Mouse (Mus musculus) embryonic facial prominence, embryonic 11.5 days (tissue): ENCODE data around the gene Pkn3. TPM values are rescaled to one million over a fixed set of nuclear protein-coding genes. Genes with fewer than 3 reads are reported as not detected.
A peak's percentile ranks its signal among the peaks of the same experiment; 100 is the strongest.
"Not testable (repeated sequence)": the region's sequence is repeated elsewhere in the genome, so short reads cannot be mapped to it uniquely, and the experiment has no call there.

Experiments
- ATAC-seq: fragments of 200-750 bp; cut with Nextera tagmentation; replicated peaks from 2 replicates; pipeline ENCODE4 v1.8.0; 2017; ENCODE audit warnings: low read depth; ENCODE audit not compliant: insufficient number of reproducible peaks, low FRiP score, low TSS enrichment
- DNase-seq: peaks from one replicate; pipeline ENCODE4 v3.0.0-alpha.2; 2015; ENCODE audit warnings: low spot score
- H3K27ac ChIP-seq: fragments of 300-500 bp; sonication (generic); replicated peaks from 2 replicates; pipeline ENCODE4 v1.5.1; 2014; ENCODE audit warnings: mild to moderate bottlenecking, low read depth, low read length, control low read depth
- H3K27me3 ChIP-seq: fragments of 300-500 bp; sonication (generic); 2 replicates; pipeline ENCODE4 v1.6.1; 2014; ENCODE audit warnings: mild to moderate bottlenecking, low read length, moderate library complexity, mixed read lengths; ENCODE audit not compliant: control insufficient read depth, insufficient read depth
- H3K36me3 ChIP-seq: fragments of 300-500 bp; sonication (generic); replicated peaks from 2 replicates; pipeline ENCODE4 v1.6.1; 2014; ENCODE audit warnings: low read depth, mild to moderate bottlenecking, low read length, moderate library complexity, mixed read lengths; ENCODE audit not compliant: control insufficient read depth, insufficient read depth
- H3K4me1 ChIP-seq: fragments of 300-500 bp; sonication (generic); 2 replicates; pipeline ENCODE4 v1.6.1; 2014; ENCODE audit warnings: low read length, mixed read lengths; ENCODE audit not compliant: control insufficient read depth, insufficient read depth
- H3K4me2 ChIP-seq: fragments of 300-500 bp; sonication (generic); 2 replicates; pipeline ENCODE4 v1.6.1; 2014; ENCODE audit warnings: low read depth, mild to moderate bottlenecking, control low read depth, low read length, moderate library complexity
- H3K4me3 ChIP-seq: fragments of 300-500 bp; sonication (generic); 2 replicates; pipeline ENCODE4 v1.5.1; 2014; ENCODE audit warnings: low read depth, low read length, control low read depth
- H3K9ac ChIP-seq: fragments of 300-500 bp; sonication (generic); replicated peaks from 2 replicates; pipeline ENCODE4 v1.6.1; 2014; ENCODE audit warnings: mild to moderate bottlenecking, control low read depth, low read length
- H3K9me3 ChIP-seq: fragments of 300-500 bp; sonication (generic); replicated peaks from 2 replicates; pipeline ENCODE4 v1.6.1; 2016; ENCODE audit warnings: mild to moderate bottlenecking, low read length, inconsistent platforms, mixed read lengths; ENCODE audit not compliant: control insufficient read depth
- WGBS: fragments of 180-500 bp; shearing (Covaris S2); extraction: QIAGEN DNeasy Blood & Tissue Kit; methylation state at CpG from one replicate; pipeline ENCODE4 v1.1.7; 2014; 5-methylcytosine and 5-hydroxymethylcytosine counted together
- polyA plus RNA-seq: library from polyadenylated mRNA; unstranded; fragments of >200 nt; fragmentation: Nextera tagmentation; extraction: Ambion mirVana; gene quantifications from 2 replicates; pipeline ENCODE4 v1.2.1, GENCODE M21; 2014

Gene Pkn3
- polyA plus RNA-seq, 1 experiment from 2014 or later, result 8.8 TPM

- Histone ChIP-seq H3K4me1 (no peaks in the 10 kb centered on the region), H3K27ac (no peak overlapping the region), H3K4me3 (no peak overlapping the region), H3K36me3 (no peaks in the 10 kb centered on the region), H3K9ac (no peak overlapping the region), H3K4me2 (no peak overlapping the region), H3K27me3 (no peaks in the 10 kb centered on the region), H3K9me3 (no peaks in the 10 kb centered on the region)
- DNase-seq (peak; percentile 64), ATAC-seq (no peak)
- 28% methylated on average over 2 of the region's 2 CpGs for WGBS
Measured at GRCm38 (mm10) chr2:30128789-30129188, 51.3 kb downstream of the Pkn3 start.

GRCm38 (mm10) chr2:30130156-30130555 lies 52.7 kb downstream of the Pkn3 start:
- Histone ChIP-seq H3K36me3 (no peaks in the 10 kb centered on the region), H3K27me3 (no peaks in the 10 kb centered on the region), H3K4me1 (no peaks in the 10 kb centered on the region), H3K9me3 (no peaks in the 10 kb centered on the region), H3K4me3 (no peak overlapping the region), H3K9ac (no peak overlapping the region), H3K27ac (no peak overlapping the region), H3K4me2 (no peak overlapping the region)
- DNase-seq (no peak), ATAC-seq (no peak)
- 75% methylated on average over 4 of the region's 4 CpGs for WGBS

GRCm38 (mm10) chr2:30131240-30131639 lies 53.8 kb downstream of the Pkn3 start:
- 75% methylated on average over 5 of the region's 5 CpGs for WGBS
- ATAC-seq, result not testable (repeated sequence)

GRCm38 (mm10) chr2:30132801-30133612 lies 55.5 kb downstream of the Pkn3 start:
- peak; percentile 36 for DNase-seq
- Histone ChIP-seq H3K4me1 (no peaks in the 10 kb centered on the region), H3K9me3 (no peaks in the 10 kb centered on the region), H3K27me3 (no peaks in the 10 kb centered on the region), H3K9ac (peak overlapping the region; percentile 82), H3K36me3 (no peaks in the 10 kb centered on the region; the same call in 1 of the 2 replicates), H3K27ac (no peak overlapping the region), H3K4me2 (peak overlapping the region; percentile 90), H3K4me3 (peak overlapping the region; percentile 83)
- peak; percentile 31; the same call in 1 of the 2 replicates for ATAC-seq
- 18% methylated on average over 16 of the region's 16 CpGs for WGBS

More at GRCm38 (mm10) chr2:30131240-30131639, 53.8 kb downstream of the Pkn3 start:
- not testable (repeated sequence) for H3K9me3 ChIP-seq, H3K27ac ChIP-seq, H3K36me3 ChIP-seq, H3K4me3 ChIP-seq, H3K4me1 ChIP-seq, H3K4me2 ChIP-seq, DNase-seq, H3K27me3 ChIP-seq, H3K9ac ChIP-seq

- no peaks in the 10 kb centered on the region for H3K4me1 ChIP-seq
- no peaks in the 10 kb centered on the region for H3K9me3 ChIP-seq
- H3K9ac ChIP-seq, result peak within 1 kb of the TSS; percentile 82
- peak; percentile 96 for DNase-seq
- peak; percentile 89 for ATAC-seq
- H3K27ac ChIP-seq, result peak within 1 kb of the TSS; percentile 67
- H3K27me3 ChIP-seq, result no peaks in the 10 kb centered on the region
- H3K36me3 ChIP-seq, result no peaks in the 10 kb centered on the region; the same call in 1 of the 2 replicates
- 1% methylated on average over 39 of the region's 46 CpGs for WGBS
- peak within 1 kb of the TSS; percentile 90 for H3K4me2 ChIP-seq
- peak within 1 kb of the TSS; percentile 83 for H3K4me3 ChIP-seq
Measured at GRCm38 (mm10) chr2:30133613-30134377, 56.3 kb downstream of the Pkn3 start, which contains the start of gene Tbc1d13. Gene Tbc1d13, plus strand, starts transcription at chr2:30133746.

- H3K36me3 ChIP-seq, result no peaks in the 10 kb centered on the region; the same call in 1 of the 2 replicates
- no peaks in the 10 kb centered on the region for H3K27me3 ChIP-seq
- H3K9ac ChIP-seq, result peak overlapping the region; percentile 82
- H3K27ac ChIP-seq, result no peak overlapping the region
- ATAC-seq, result peak; percentile 29; the same call in 1 of the 2 replicates
- no peaks in the 10 kb centered on the region for H3K9me3 ChIP-seq
- peak overlapping the region; percentile 90 for H3K4me2 ChIP-seq
- peak overlapping the region; percentile 83 for H3K4me3 ChIP-seq
- H3K4me1 ChIP-seq, result no peaks in the 10 kb centered on the region
- DNase-seq, result no peak
- 20% methylated on average over 6 of the region's 6 CpGs for WGBS
Measured at GRCm38 (mm10) chr2:30134378-30134711, 56.9 kb downstream of the Pkn3 start.

GRCm38 (mm10) chr2:30134928-30135620 lies 57.6 kb downstream of the Pkn3 start:
- ATAC-seq (no peak), DNase-seq (no peak)
- Histone ChIP-seq H3K9ac (0 out of 2 replicates have a peak overlapping the region, but pooled peaks have one; percentile 18), H3K4me1 (no peaks in the 10 kb centered on the region), H3K27me3 (no peaks in the 10 kb centered on the region), H3K9me3 (no peaks in the 10 kb centered on the region), H3K4me3 (peak overlapping the region; percentile 83), H3K4me2 (peak overlapping the region; percentile 90), H3K27ac (no peak overlapping the region), H3K36me3 (no peaks in the 10 kb centered on the region; the same call in 1 of the 2 replicates)
- WGBS, result 72% methylated on average over 10 of the region's 10 CpGs
